Mouse (Mus musculus): ENCODE results near the gene Olfr1156. TPM values are rescaled to one million over a fixed set of nuclear protein-coding genes. Genes with fewer than 3 reads are reported as not detected.

Gene Olfr1156
- polyA plus RNA-seq (2017; shearing (Covaris generic)), result under 1 TPM in 1 of 3 experiments, not detected in 2; 0.23 TPM

- no peak for ATAC-seq
These were observed at the start of gene Olfr1156 for GRCm38 (mm10) chr2:87953000-87953399. TSS of gene Olfr1156 (minus strand) at chr2:87953100.

- ATAC-seq, result no peak
These were observed 36.9 kb upstream of the Olfr1156 start, which contains the start of gene Olfr1158 for GRCm38 (mm10) chr2:87989813-87990212. TSS of gene Olfr1158 (plus strand) at chr2:87990113.

DNA sequence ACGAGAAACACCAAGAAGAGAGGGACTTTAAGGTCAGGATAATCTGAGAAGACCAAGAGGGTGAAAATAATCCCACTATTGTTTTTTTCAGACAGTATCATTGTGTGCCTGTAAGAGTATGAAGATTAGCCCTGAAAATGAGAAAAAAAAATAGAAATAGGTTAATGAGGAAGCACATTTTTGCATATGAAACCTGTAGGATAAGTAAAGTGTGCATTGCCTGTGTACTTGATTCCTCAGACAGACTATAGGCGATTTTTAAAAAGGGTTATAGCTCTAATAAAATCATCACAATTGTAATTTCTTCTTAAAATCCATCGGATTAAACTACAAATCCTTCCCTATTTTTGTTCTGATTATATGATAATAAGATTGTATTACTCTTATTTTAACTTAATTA, 21.7 kb upstream of the Olfr1156 start, which contains the start of gene Olfr74:
Olfr74 (minus strand) TSS at position 101 of the 400 bp plus-strand sequence.
- ATAC-seq, result no peak

DNA sequence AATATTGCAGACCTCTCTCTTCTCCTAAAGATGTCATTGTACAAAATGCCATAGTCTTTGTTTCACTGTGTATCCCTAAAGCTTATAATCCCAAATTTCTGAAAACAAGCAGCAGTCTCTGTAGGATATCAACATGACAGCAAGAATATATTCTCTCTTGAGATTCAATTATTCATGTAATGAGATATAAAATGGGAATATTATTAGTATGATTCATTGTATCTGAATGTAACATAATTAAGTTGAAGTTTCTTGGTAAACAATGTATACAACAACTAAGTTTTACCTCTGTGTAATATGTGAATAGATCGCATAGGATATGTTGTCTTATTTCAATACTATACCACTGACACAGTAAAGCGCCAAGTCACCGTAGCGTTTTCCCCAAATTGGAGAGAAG, 15.3 kb upstream of the Olfr1156 start, which contains the start of gene Olfr1157:
Olfr1157 (minus strand) TSS at position 101 of the 400 bp plus-strand sequence.
- ATAC-seq, result no peak

DNA sequence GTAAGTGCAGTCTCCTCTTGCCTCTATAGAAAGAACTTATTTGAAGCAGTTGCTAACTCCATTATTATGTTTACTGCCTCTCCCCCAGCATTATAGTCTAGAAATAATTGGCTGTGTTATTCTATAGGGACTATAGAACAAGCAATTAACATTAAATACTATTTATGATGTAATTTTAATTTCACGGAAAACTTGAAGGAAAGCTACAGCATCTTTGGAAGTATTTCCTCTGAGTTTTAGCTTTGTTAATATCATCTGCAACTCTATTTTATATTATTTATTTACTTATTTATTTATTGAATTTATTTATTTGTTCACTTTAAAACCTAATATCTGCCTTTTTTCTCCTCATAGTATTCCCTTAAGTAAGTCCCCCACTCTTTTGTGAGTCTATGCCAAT, 7.9 kb downstream of the Olfr1156 start, which contains the start of gene Olfr1155:
Olfr1155 (minus strand) TSS at position 101 of the 400 bp plus-strand sequence.
- ATAC-seq, result no peak

DNA sequence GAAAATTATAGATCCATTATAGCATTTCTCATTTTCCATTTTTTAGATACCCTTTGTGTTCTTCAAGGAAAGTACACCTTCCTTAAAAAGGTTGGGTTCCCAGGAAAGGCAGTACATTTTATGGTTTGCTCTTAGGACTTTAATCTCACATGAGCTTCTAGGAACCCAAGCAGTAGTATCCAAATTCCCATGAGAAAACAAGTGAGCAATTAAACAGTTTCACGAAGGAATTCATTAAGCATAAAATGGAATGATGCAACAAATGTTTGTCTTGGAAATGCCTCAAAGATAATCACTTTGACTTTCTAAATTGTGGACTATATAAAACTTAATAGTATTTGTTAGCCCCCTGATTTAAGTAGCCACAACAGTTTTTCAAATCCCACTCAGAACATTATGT, 47.8 kb downstream of the Olfr1156 start, which contains the start of gene Olfr1154:
Olfr1154 (minus strand) TSS at position 101 of the 400 bp plus-strand sequence.
- no peak for ATAC-seq

Other genes starting within 250 kb of the Olfr1156 start
- gene Olfr1137, start 239.9 kb downstream of the Olfr1156 start, polyA plus RNA-seq (2017; shearing (Covaris generic)), result not detected
- gene Olfr1138, start 213.1 kb downstream of the Olfr1156 start, polyA plus RNA-seq (2017; shearing (Covaris generic)), result not detected
- gene Olfr1140, start 209.3 kb downstream of the Olfr1156 start, polyA plus RNA-seq (2017; shearing (Covaris generic)), result not detected
- gene Olfr1141, start 199.1 kb downstream of the Olfr1156 start, polyA plus RNA-seq (2017; shearing (Covaris generic)), result not detected
- not detected for gene Olfr152, start 173.6 kb downstream of the Olfr1156 start, polyA plus RNA-seq (2017; shearing (Covaris generic))
- not detected for gene Olfr1143, start 152.5 kb downstream of the Olfr1156 start, polyA plus RNA-seq (2017; shearing (Covaris generic))
- gene Olfr1145, start 143.3 kb downstream of the Olfr1156 start, polyA plus RNA-seq (2017; shearing (Covaris generic)), result not detected
- gene Olfr1148, start 122.6 kb downstream of the Olfr1156 start, polyA plus RNA-seq (2017; shearing (Covaris generic)), result not detected
- not detected for gene Olfr1150-ps1, start 109.1 kb downstream of the Olfr1156 start, polyA plus RNA-seq (2017; shearing (Covaris generic))
- not detected for gene Olfr1151, start 97.2 kb downstream of the Olfr1156 start, polyA plus RNA-seq (2017; shearing (Covaris generic))
- gene Olfr1152, start 86.6 kb downstream of the Olfr1156 start, polyA plus RNA-seq (2017; shearing (Covaris generic)), result not detected
- not detected for gene Olfr1153, start 58.1 kb downstream of the Olfr1156 start, polyA plus RNA-seq (2017; shearing (Covaris generic))
- gene Olfr1154, start 47.9 kb downstream of the Olfr1156 start, polyA plus RNA-seq (2017; shearing (Covaris generic)), result not detected
- not detected for gene Olfr1155, start 8.0 kb downstream of the Olfr1156 start, polyA plus RNA-seq (2017; shearing (Covaris generic))
- gene Olfr1157, start 15.2 kb upstream of the Olfr1156 start, polyA plus RNA-seq (2017; shearing (Covaris generic)), result not detected
- not detected for gene Olfr74, start 21.6 kb upstream of the Olfr1156 start, polyA plus RNA-seq (2017; shearing (Covaris generic))
- gene Olfr1158, start 37.0 kb upstream of the Olfr1156 start, polyA plus RNA-seq (2017; shearing (Covaris generic)), result not detected
- gene Olfr1160, start 55.2 kb upstream of the Olfr1156 start, polyA plus RNA-seq (2017; shearing (Covaris generic)), result not detected
- not detected for gene Olfr1161, start 69.7 kb upstream of the Olfr1156 start, polyA plus RNA-seq (2017; shearing (Covaris generic))
- gene Olfr73, start 84.6 kb upstream of the Olfr1156 start, polyA plus RNA-seq (2017; shearing (Covaris generic)), result not detected
- gene Olfr1162, start 98.0 kb upstream of the Olfr1156 start, polyA plus RNA-seq (2017; shearing (Covaris generic)), result not detected
- not detected for gene Olfr1163, start 118.7 kb upstream of the Olfr1156 start, polyA plus RNA-seq (2017; shearing (Covaris generic))
- not detected for gene Olfr1164, start 140.9 kb upstream of the Olfr1156 start, polyA plus RNA-seq (2017; shearing (Covaris generic))
- gene Olfr1166, start 175.2 kb upstream of the Olfr1156 start, polyA plus RNA-seq (2017; shearing (Covaris generic)), result not detected
- gene Olfr1167, start 202.1 kb upstream of the Olfr1156 start, polyA plus RNA-seq (2017; shearing (Covaris generic)), result under 1 TPM in 1 of 3 experiments, not detected in 2; 0.15 TPM
- under 1 TPM in 1 of 3 experiments, not detected in 2; 0.38 TPM for gene Olfr1168, start 228.8 kb upstream of the Olfr1156 start, polyA plus RNA-seq (2017; shearing (Covaris generic))

All from inflammation-experienced regulatory T-cells, adult 6 months (primary cell).